Mouse (Mus musculus) kidney, adult 2 months (tissue): ENCODE results near the gene Zfp36l2.

ENCODE experiments used
- CTCF ChIP-seq: fragments of 200-500 bp; conservative IDR thresholded peaks from 2 replicates; pipeline ENCODE4 v1.5.1; 2011; ENCODE audit warnings: low read depth, mild to moderate bottlenecking, control low read depth, low read length, moderate library complexity, mixed read lengths; ENCODE audit not compliant: insufficient read depth, insufficient read length
- POLR2A ChIP-seq: fragments of 200-500 bp; IDR thresholded peaks from one replicate; pipeline ENCODE4 v1.6.1; 2011; ENCODE audit warnings: low read depth, low read length, control low read depth

DNA sequence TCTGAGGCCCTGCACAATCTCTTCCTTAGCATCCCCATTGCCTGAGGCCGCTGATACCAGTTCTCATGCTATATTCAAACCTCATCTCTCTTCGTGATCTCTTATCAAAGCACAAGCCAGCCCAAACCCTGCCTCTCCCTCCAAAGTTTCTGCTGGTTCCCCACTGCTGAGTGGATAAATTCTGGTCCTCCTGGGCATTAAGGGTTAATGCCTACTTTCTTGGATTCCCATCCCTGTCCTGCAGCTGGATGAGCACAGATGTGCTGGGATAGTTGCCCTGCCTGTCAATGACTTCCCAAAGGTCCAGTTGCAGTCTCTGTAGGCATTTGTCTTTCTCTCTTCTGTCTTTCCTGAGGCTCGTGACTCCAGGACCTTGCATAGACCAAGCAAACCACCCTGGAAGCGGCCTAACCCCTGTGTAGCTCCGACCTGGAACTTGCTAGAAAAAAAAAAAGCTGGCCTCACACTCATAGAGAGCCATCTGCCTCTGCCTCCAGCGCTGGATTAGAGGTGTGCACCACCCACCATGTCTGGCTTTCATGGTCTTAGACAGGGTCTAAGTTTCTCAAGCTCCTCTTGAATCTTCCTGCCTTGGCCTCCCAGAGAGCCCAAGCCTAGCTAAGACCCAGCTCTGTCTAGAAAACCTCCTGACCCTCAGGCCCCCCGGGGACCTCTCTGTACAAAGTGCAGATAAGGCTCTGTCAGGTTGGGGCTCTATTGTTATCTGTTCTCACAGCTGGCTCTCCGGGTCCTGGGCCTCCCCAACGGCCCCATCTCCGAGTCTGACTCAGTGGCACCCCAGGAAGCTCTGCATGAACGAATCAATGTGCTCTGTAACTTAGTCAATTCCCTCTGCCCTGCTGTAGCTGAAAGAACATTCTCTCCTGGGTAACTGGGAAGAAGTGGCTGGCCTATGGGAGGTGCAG is 40.3 kb downstream of the Zfp36l2 start:
- TF ChIP-seq CTCF (no peak), POLR2A (no peak)
